Mouse (Mus musculus): Measurements from ENCODE around the gene Dbh. TPM values are rescaled to one million over a fixed set of nuclear protein-coding genes. Genes with fewer than 3 reads are reported as not detected.

The Dbh gene
- total RNA-seq, 2 experiments from 2014 or later = 0.23 to 0.30 TPM

- DNase-seq (ENCODE audit: extremely low spot score in 1 of 2, low spot score in 2 of 2) = no peak
- intact Hi-C loops (cut with DNase I) = loop anchor here (5.0 kb wide), 1 partner anchor 87 kb away; the partner anchor contains the start of gene Fam163b
- TF ChIP-seq CTCF (IDR thresholded peaks at IDR 0.05) = no peak
- no peak overlapping the region for H3K27ac ChIP-seq
- no peak overlapping the region for H3K4me3 ChIP-seq
Measured at GRCm38 (mm10) chr2:27229481-27230105, 64.6 kb downstream of the Dbh start.

GRCm38 (mm10) chr2:27232376-27232775 lies 67.3 kb downstream of the Dbh start:
- TF ChIP-seq CTCF (IDR thresholded peaks at IDR 0.05) = no peak
- DNase-seq (ENCODE audit: extremely low spot score in 1 of 2, low spot score in 2 of 2) = peak; percentile 56 to 65
- intact Hi-C loops (cut with DNase I) = loop anchor here (2.0 to 5.0 kb wide), 2 partner anchors 68 to 90 kb away; partner anchors contain the start of genes Dbh and Fam163b
- Histone ChIP-seq H3K27ac (peak overlapping the region; percentile 59; the same call in 1 of the 2 replicates), H3K4me3 (no peak overlapping the region)

Other genes starting within 250 kb of the Dbh start
- gene Surf2, start 248.9 kb upstream of the Dbh start, total RNA-seq (2021) = 10 to 100 TPM; 37.8 to 37.9 TPM
- gene Surf1, start 248.7 kb upstream of the Dbh start, total RNA-seq (2021) = 10 to 100 TPM; 96.6 to 97.2 TPM
- gene Surf4, start 231.3 kb upstream of the Dbh start, total RNA-seq (2021) = 10 to 100 TPM; 46.6 to 50.0 TPM
- under 1 TPM in 1 of 2 experiments, not detected in 1; 0.37 TPM for gene Stkld1, start 231.2 kb upstream of the Dbh start, total RNA-seq (2021)
- 10 to 100 TPM; 60.1 to 69.6 TPM for gene Rexo4, start 200.8 kb upstream of the Dbh start, total RNA-seq (2021)
- 1 to 10 TPM; 1.8 to 2.3 TPM for gene Adamts13, start 191.8 kb upstream of the Dbh start, total RNA-seq (2021)
- gene Cacfd1, start 155.3 kb upstream of the Dbh start, total RNA-seq (2021) = 10 to 100 TPM; 46.3 to 48.2 TPM
- gene Slc2a6, start 137.2 kb upstream of the Dbh start, total RNA-seq (2021) = 10 to 100 TPM; 28.9 to 29.1 TPM
- under 1 TPM in 1 of 2 experiments, not detected in 1; 0.75 TPM for gene Mymk, start 93.1 kb upstream of the Dbh start, total RNA-seq (2021)
- 10 to 100 TPM; 16.2 to 21.4 TPM for gene Adamtsl2, start 85.9 kb upstream of the Dbh start, total RNA-seq (2021)
- gene Fam163b, start 22.7 kb upstream of the Dbh start, total RNA-seq (2021) = 100 to 1,000 TPM; 103 to 109 TPM
- 1 to 10 TPM; 8.0 to 8.4 TPM for gene Sardh, start 83.1 kb downstream of the Dbh start, total RNA-seq (2021)